ENCODE assay signal across 20 mouse cellular contexts in the genomic region with DNA sequence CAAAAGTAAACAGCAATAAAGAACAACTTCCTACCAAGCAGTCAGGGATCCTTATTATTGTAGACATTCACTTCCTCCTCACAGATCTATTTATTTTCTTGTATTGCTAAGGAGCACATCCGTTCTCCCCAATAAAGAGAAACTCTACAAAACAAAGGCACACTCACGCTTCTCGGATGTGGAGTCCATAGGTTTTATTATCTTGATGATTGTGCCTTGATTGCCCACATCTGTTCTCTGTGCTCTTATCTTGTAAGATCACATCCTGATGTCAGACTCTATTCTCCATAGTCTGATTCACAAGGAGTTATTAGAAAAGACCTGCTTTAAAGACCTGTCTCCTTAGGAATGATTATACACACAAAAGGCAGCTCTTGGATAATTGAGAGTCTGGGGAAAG.
DNase-seq lines count a peak whose midpoint lies in the region.
"Had no signal": no experiment of that assay in that cellular context is flagged by ENCODE, and none has a peak within 500 bp of the region (broad histone marks: within the 10 kb centered on the region; RNA-seq: fewer than 3 reads in every experiment).

No protein-coding gene starts in this region.

- DNase-seq in ES-CJ7 (ENCODE audit: low read depth, low spot score) (peak; percentile 15), R1 (ENCODE audit: low read depth, low spot score) (peak; percentile 51), ZHBTc4 (ENCODE audit: low read depth, low spot score) (peak; percentile 15), liver (no peak)
- DNase-seq in T-cell, adult 2 months (ENCODE audit: low spot score), result no peak
- DNase-seq in left cerebral cortex, adult 11 months (ENCODE audit: low spot score), result no peak
- DNase-seq: adrenal gland, adult 2 months; adrenal gland, adult 8-10 months; adrenal gland, postnatal 10 days; adrenal gland, postnatal 14 days; adrenal gland, postnatal 25 days; adrenal gland, postnatal 36 days; B cell, adult 2 months; cerebellum, adult 11 months; cerebellum, adult 11-12 months; cerebellum, adult 18-20 months; cerebellum, adult 2 months; cerebellum, adult 8-10 months; cerebellum, adult 9-10 months; cerebellum, adult 9-11 months had no signal

Comparison
In these comparisons a context has a peak if more than half of its experiments do, and no peak if none do; other contexts are left out.
1. DNase-seq: peak in ES-CJ7 (single experiment), R1 (single experiment) and ZHBTc4 (single experiment); none in liver (single experiment), T-cell, adult 2 months (single experiment) and left cerebral cortex, adult 11 months (single experiment).